Mouse (Mus musculus) lung, postnatal 0 days (tissue): ENCODE results near the gene Zmynd8. TPM values are rescaled to one million over a fixed set of nuclear protein-coding genes. Genes with fewer than 3 reads are reported as not detected.

ENCODE experiments used
- ATAC-seq: fragments of 200-750 bp; cut with Nextera tagmentation; 2 replicates; pipeline ENCODE4 v1.8.0; 2017; ENCODE audit warnings: moderate library complexity
- DNase-seq: peaks from one replicate; pipeline ENCODE4 v3.0.0-alpha.2; 2016; ENCODE audit warnings: low spot score
- H3K27ac ChIP-seq: fragments of 300-500 bp; sonication (generic); 2 replicates; pipeline ENCODE4 v1.5.1; 2014; ENCODE audit warnings: antibody characterized with exemption, mild to moderate bottlenecking, low read length, mixed read lengths
- H3K27me3 ChIP-seq: fragments of 300-500 bp; sonication (generic); replicated peaks from 2 replicates; pipeline ENCODE4 v1.6.1; 2014; ENCODE audit warnings: low read length, mixed read lengths; ENCODE audit not compliant: insufficient read depth
- H3K36me3 ChIP-seq: fragments of 300-500 bp; sonication (generic); 2 replicates; pipeline ENCODE4 v1.6.1; 2014; ENCODE audit warnings: low read length, mixed read lengths; ENCODE audit not compliant: insufficient read depth
- H3K4me1 ChIP-seq: fragments of 300-500 bp; sonication (generic); 2 replicates; pipeline ENCODE4 v1.6.1; 2014; ENCODE audit warnings: antibody characterized with exemption, low read depth, low read length, mixed read lengths; ENCODE audit not compliant: insufficient read depth
- H3K4me2 ChIP-seq: fragments of 300-500 bp; sonication (generic); replicated peaks from 2 replicates; pipeline ENCODE4 v1.6.1; 2014; ENCODE audit warnings: low read depth, mild to moderate bottlenecking, low read length, moderate library complexity, mixed read lengths
- H3K4me3 ChIP-seq: fragments of 300-500 bp; sonication (generic); 2 replicates; pipeline ENCODE4 v1.5.1; 2014; ENCODE audit warnings: low read depth, low read length
- H3K9ac ChIP-seq: fragments of 300-500 bp; sonication (generic); replicated peaks from 2 replicates; pipeline ENCODE4 v1.6.1; 2014; ENCODE audit warnings: low read depth, mild to moderate bottlenecking
- H3K9me3 ChIP-seq: fragments of 300-500 bp; sonication (generic); 2 replicates; pipeline ENCODE4 v1.6.1; 2016; ENCODE audit warnings: low read length, mixed read lengths
- CTCF ChIP-seq: IDR thresholded peaks from 2 replicates; pipeline ENCODE4 v1.5.1; 2016; ENCODE audit warnings: antibody characterized with exemption, mild to moderate bottlenecking
- EP300 ChIP-seq: IDR thresholded peaks from 2 replicates; pipeline ENCODE4 v1.6.1; 2016; ENCODE audit warnings: antibody characterized with exemption, mild to moderate bottlenecking, control low read depth
- WGBS: fragments of 180-500 bp; shearing (Covaris S2); extraction: QIAGEN DNeasy Blood & Tissue Kit; methylation state at CpG from one replicate; pipeline ENCODE4 v1.1.7; 2014; 5-methylcytosine and 5-hydroxymethylcytosine counted together
- polyA plus RNA-seq: library from polyadenylated mRNA; unstranded; fragments of >200 nt; fragmentation: Nextera tagmentation; extraction: Ambion mirVana; gene quantifications from 2 replicates; pipeline ENCODE4 v1.2.1, GENCODE M21; 2015

Zmynd8 gene
- polyA plus RNA-seq, 1 experiment from 2014 or later, result 32.1 TPM

GRCm38 (mm10) chr2:165888396-165888795, 10.4 kb downstream of the Zmynd8 start:
- Histone ChIP-seq H3K36me3 (no peaks in the 10 kb centered on the region), H3K9me3 (no peaks in the 10 kb centered on the region), H3K27me3 (no peaks in the 10 kb centered on the region), H3K9ac (no peak overlapping the region), H3K27ac (peak overlapping the region; percentile 66), H3K4me3 (no peak overlapping the region), H3K4me1 (peaks cover 44% of the 10 kb centered on the region), H3K4me2 (0 out of 2 replicates have a peak overlapping the region, but pooled peaks have one; percentile 3)
- peak; percentile 25 for ATAC-seq
- WGBS, result 15% methylated on average over 13 of the region's 13 CpGs
- no peak for TF ChIP-seq EP300
- TF ChIP-seq CTCF, result peak; percentile 26; the same call in 1 of the 2 replicates
- DNase-seq, result peak; percentile 84

GRCm38 (mm10) chr2:165886857-165887628, 11.8 kb downstream of the Zmynd8 start:
- DNase-seq (peak; percentile 77), ATAC-seq (0 out of 2 replicates have a peak, but pooled peaks have one; percentile 3)
- TF ChIP-seq CTCF (no peak), EP300 (no peak)
- 22% methylated on average over 23 of the region's 25 CpGs for WGBS
- Histone ChIP-seq H3K27me3 (no peaks in the 10 kb centered on the region), H3K36me3 (no peaks in the 10 kb centered on the region), H3K9me3 (no peaks in the 10 kb centered on the region), H3K4me3 (no peak overlapping the region), H3K9ac (no peak overlapping the region), H3K27ac (peak overlapping the region; percentile 97), H3K4me1 (peaks cover 58% of the 10 kb centered on the region), H3K4me2 (no peak overlapping the region)

GRCm38 (mm10) chr2:165886482-165886856, 12.3 kb downstream of the Zmynd8 start:
- ATAC-seq (no peak), DNase-seq (peak; percentile 44)
- no peak overlapping the region for H3K4me3 ChIP-seq
- H3K9ac ChIP-seq, result no peak overlapping the region; the same call in 1 of the 2 replicates
- no peak overlapping the region for H3K4me2 ChIP-seq
- 15% methylated on average over 3 of the region's 3 CpGs for WGBS
- no peak for TF ChIP-seq EP300
- TF ChIP-seq CTCF, result peak; percentile 18; the same call in 1 of the 2 replicates
- H3K27me3 ChIP-seq, result no peaks in the 10 kb centered on the region
- no peaks in the 10 kb centered on the region for H3K9me3 ChIP-seq
- peaks cover 62% of the 10 kb centered on the region for H3K4me1 ChIP-seq
- peak overlapping the region; percentile 97 for H3K27ac ChIP-seq
- H3K36me3 ChIP-seq, result no peaks in the 10 kb centered on the region

- Histone ChIP-seq H3K4me2 (no peak overlapping the region), H3K9me3 (no peaks in the 10 kb centered on the region), H3K36me3 (no peaks in the 10 kb centered on the region), H3K27me3 (no peaks in the 10 kb centered on the region), H3K4me1 (peaks cover 62% of the 10 kb centered on the region), H3K9ac (peak overlapping the region; percentile 32; the same call in 1 of the 2 replicates), H3K27ac (peak overlapping the region; percentile 97), H3K4me3 (no peak overlapping the region)
- 29% methylated on average over 4 of the region's 4 CpGs for WGBS
- no peak for TF ChIP-seq EP300
- TF ChIP-seq CTCF, result no peak
- ATAC-seq (no peak), DNase-seq (no peak)
Measured at GRCm38 (mm10) chr2:165885951-165886320, 12.9 kb downstream of the Zmynd8 start.

GRCm38 (mm10) chr2:165885225-165885950, 13.4 kb downstream of the Zmynd8 start:
- 7% methylated on average over 17 of the region's 17 CpGs for WGBS
- Histone ChIP-seq H3K9me3 (no peaks in the 10 kb centered on the region), H3K36me3 (no peaks in the 10 kb centered on the region), H3K9ac (peak overlapping the region; percentile 32; the same call in 1 of the 2 replicates), H3K4me1 (peaks cover 65% of the 10 kb centered on the region), H3K27ac (peak overlapping the region; percentile 97), H3K4me3 (no peak overlapping the region), H3K4me2 (no peak overlapping the region; the same call in 1 of the 2 replicates), H3K27me3 (no peaks in the 10 kb centered on the region)
- ATAC-seq (peak; percentile 10), DNase-seq (peak; percentile 80)
- TF ChIP-seq CTCF (peak; percentile 26), EP300 (no peak)

GRCm38 (mm10) chr2:165884577-165885224, 14.1 kb downstream of the Zmynd8 start:
- Histone ChIP-seq H3K4me2 (peak overlapping the region; percentile 35), H3K4me3 (no peak overlapping the region), H3K4me1 (peaks cover 72% of the 10 kb centered on the region), H3K27ac (peak overlapping the region; percentile 97), H3K9ac (0 out of 2 replicates have a peak overlapping the region, but pooled peaks have one; percentile 32), H3K27me3 (no peaks in the 10 kb centered on the region), H3K36me3 (no peaks in the 10 kb centered on the region), H3K9me3 (no peaks in the 10 kb centered on the region)
- DNase-seq (peak; percentile 89), ATAC-seq (peak; percentile 64)
- TF ChIP-seq EP300 (peak; percentile 65), CTCF (no peak)
- WGBS, result 7% methylated on average over 21 of the region's 21 CpGs
